Mouse (Mus musculus): Measurements from ENCODE around the gene Zbtb37. TPM values are rescaled to one million over a fixed set of nuclear protein-coding genes. Genes with fewer than 3 reads are reported as not detected.
A peak's percentile ranks its signal among the peaks of the same experiment; 100 is the strongest.

Zbtb37 gene
- polyA plus RNA-seq, 1 experiment from 2014 or later: 14.1 TPM

- peaks cover 54% of the 10 kb centered on the region for H3K36me3 ChIP-seq
- peak overlapping the region; percentile 41 for H3K27ac ChIP-seq
- no peaks in the 10 kb centered on the region for H3K27me3 ChIP-seq
- ATAC-seq: peak; percentile 34
- no peak overlapping the region for H3K4me2 ChIP-seq (replicated peaks)
- no peak overlapping the region for H3K4me3 ChIP-seq (replicated peaks)
- peaks cover 26% of the 10 kb centered on the region for H3K4me1 ChIP-seq (replicated peaks)
- WGBS: 11% methylated on average over 3 of the region's 3 CpGs
- H3K9ac ChIP-seq (replicated peaks): no peak overlapping the region
- H3K9me3 ChIP-seq: no peaks in the 10 kb centered on the region
Observed at GRCm38 (mm10) chr1:161039741-161040425, 5.2 kb upstream of the Zbtb37 start.

GRCm38 (mm10) chr1:161038968-161039721, 4.5 kb upstream of the Zbtb37 start:
- no peak for ATAC-seq
- Histone ChIP-seq H3K4me3 (replicated peaks) (no peak overlapping the region), H3K27ac (peak overlapping the region; percentile 41), H3K27me3 (no peaks in the 10 kb centered on the region), H3K4me1 (replicated peaks) (peaks cover 26% of the 10 kb centered on the region), H3K4me2 (replicated peaks) (no peak overlapping the region), H3K36me3 (peaks cover 47% of the 10 kb centered on the region), H3K9ac (replicated peaks) (no peak overlapping the region), H3K9me3 (no peaks in the 10 kb centered on the region)
- 10% methylated on average over 3 of the region's 3 CpGs for WGBS

- ATAC-seq: no peak
- H3K9ac ChIP-seq (replicated peaks): peak overlapping the region; percentile 54
- H3K36me3 ChIP-seq: peaks cover 39% of the 10 kb centered on the region
Observed at GRCm38 (mm10) chr1:161038004-161038403, 3.4 kb upstream of the Zbtb37 start.

GRCm38 (mm10) chr1:161037599-161037998, 3.0 kb upstream of the Zbtb37 start:
- H3K27me3 ChIP-seq: no peaks in the 10 kb centered on the region
- H3K4me3 ChIP-seq (replicated peaks): peak overlapping the region; percentile 31
- H3K4me1 ChIP-seq (replicated peaks): peaks cover 41% of the 10 kb centered on the region
- no peak for ATAC-seq
- H3K27ac ChIP-seq: peak overlapping the region; percentile 55
- WGBS: 24% methylated on average over 3 of the region's 3 CpGs
- H3K9me3 ChIP-seq: no peaks in the 10 kb centered on the region
- peaks cover 39% of the 10 kb centered on the region for H3K36me3 ChIP-seq
- peak overlapping the region; percentile 50 for H3K4me2 ChIP-seq (replicated peaks)
- peak overlapping the region; percentile 54 for H3K9ac ChIP-seq (replicated peaks)

More at GRCm38 (mm10) chr1:161038004-161038403, 3.4 kb upstream of the Zbtb37 start:
- WGBS: 33% methylated on average over 3 of the region's 3 CpGs
- Histone ChIP-seq H3K4me1 (replicated peaks) (peaks cover 37% of the 10 kb centered on the region), H3K4me2 (replicated peaks) (peak overlapping the region; percentile 50), H3K27ac (no peak overlapping the region; the same call in 1 of the 2 replicates), H3K27me3 (no peaks in the 10 kb centered on the region), H3K4me3 (replicated peaks) (peak overlapping the region; percentile 31), H3K9me3 (no peaks in the 10 kb centered on the region)

GRCm38 (mm10) chr1:161037026-161037425, 2.4 kb upstream of the Zbtb37 start:
- peak overlapping the region; percentile 88 for H3K4me3 ChIP-seq (replicated peaks)
- H3K27ac ChIP-seq: peak overlapping the region; percentile 90
- H3K4me2 ChIP-seq (replicated peaks): peak overlapping the region; percentile 71
- H3K36me3 ChIP-seq: peaks cover 44% of the 10 kb centered on the region
- 4% methylated on average over 1 of the region's 1 CpGs for WGBS
- H3K27me3 ChIP-seq: no peaks in the 10 kb centered on the region
- no peak for ATAC-seq
- peak overlapping the region; percentile 96 for H3K9ac ChIP-seq (replicated peaks)
- peaks cover 43% of the 10 kb centered on the region for H3K4me1 ChIP-seq (replicated peaks)
- H3K9me3 ChIP-seq: no peaks in the 10 kb centered on the region

DNA sequence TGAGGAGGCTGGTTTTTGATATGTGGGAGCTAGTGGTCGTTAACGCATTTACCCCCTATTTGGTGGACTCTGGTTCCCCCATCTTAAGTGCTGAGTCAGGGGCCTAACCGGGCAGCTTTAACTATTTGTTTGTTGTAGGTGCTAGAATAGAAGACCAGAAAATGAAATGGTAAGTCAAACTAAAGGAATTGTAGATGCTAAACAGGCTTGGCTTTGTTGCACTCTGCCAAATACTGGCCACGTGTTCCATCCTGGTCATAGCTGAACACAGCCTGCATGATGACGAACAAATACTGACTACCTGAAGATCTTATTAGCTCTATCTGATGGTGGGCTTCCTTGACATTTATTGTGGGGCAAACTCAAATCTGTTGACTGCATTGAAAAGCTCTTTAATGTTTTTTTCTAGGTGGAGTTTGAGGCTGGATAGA, 1.8 kb upstream of the Zbtb37 start:
- H3K4me2 ChIP-seq (replicated peaks): peak overlapping the region; percentile 71
- H3K27ac ChIP-seq: peak overlapping the region; percentile 90
- peaks cover 43% of the 10 kb centered on the region for H3K4me1 ChIP-seq (replicated peaks)
- H3K27me3 ChIP-seq: no peaks in the 10 kb centered on the region
- H3K4me3 ChIP-seq (replicated peaks): peak overlapping the region; percentile 88
- H3K9me3 ChIP-seq: no peaks in the 10 kb centered on the region
- H3K36me3 ChIP-seq: peaks cover 45% of the 10 kb centered on the region
- WGBS: 1% methylated on average over 5 of the region's 5 CpGs
- ATAC-seq: no peak
- peak overlapping the region; percentile 96 for H3K9ac ChIP-seq (replicated peaks)

DNA sequence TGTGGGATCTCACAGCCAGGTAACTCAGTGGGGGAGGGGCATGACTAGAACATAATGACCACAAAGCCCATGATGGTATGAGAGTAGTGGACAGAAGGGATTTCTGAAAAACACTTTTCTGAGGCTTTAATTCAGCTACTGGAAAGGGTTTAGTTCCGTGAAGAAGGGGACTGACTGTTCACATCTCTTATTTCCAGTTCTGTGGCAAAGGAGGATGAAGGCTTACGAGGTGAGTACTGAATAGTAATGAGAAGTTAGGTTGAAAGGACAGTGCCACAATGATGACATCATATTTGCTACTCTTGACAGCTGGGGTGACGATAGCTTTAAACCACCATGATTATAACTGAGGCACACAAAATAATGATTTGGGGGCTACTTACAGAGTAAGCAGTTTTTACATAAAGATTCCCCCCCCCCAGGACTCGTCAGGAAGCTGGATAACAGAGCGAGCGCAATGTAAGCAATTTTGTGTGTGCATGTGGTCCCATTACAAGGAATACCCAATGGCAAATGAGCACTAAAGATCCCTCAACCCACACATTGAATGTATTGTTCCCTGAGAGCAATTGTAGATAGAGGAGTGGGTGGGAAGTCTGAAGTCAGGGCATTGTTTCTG, 1.2 kb upstream of the Zbtb37 start:
- H3K36me3 ChIP-seq: peaks cover 50% of the 10 kb centered on the region

DNA sequence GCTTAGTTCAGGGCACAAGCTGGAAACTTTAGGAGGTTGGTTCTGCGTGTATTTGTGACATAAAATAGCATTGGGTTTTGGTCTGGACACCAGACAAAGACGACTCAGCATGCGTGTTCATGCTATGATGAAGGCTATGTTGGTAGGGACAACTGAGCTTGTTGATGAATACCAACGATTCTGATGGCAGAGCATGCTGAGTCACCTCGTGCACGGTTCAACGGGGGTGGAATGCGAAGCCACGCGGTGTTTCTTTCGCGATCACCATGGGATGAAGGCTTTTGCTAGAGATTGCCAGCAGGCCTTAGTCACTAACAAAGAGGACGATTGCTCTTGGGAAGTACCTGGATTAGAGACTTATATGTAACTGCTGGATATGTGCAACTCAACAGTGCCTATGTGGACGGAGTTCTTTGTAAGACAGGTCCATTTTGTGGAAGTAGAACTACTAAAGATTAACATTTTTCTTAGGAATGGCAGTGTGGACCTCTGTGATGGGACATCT, 684 bp upstream of the Zbtb37 start:
- Histone ChIP-seq H3K27me3 (no peaks in the 10 kb centered on the region), H3K9me3 (no peaks in the 10 kb centered on the region), H3K4me3 (replicated peaks) (peak overlapping the region; percentile 88), H3K36me3 (peaks cover 54% of the 10 kb centered on the region), H3K27ac (peak overlapping the region; percentile 90), H3K4me2 (replicated peaks) (peak overlapping the region; percentile 71), H3K4me1 (replicated peaks) (peaks cover 43% of the 10 kb centered on the region), H3K9ac (replicated peaks) (peak overlapping the region; percentile 96)
- under 1% methylated on average over 14 of the region's 14 CpGs for WGBS
- ATAC-seq: peak; percentile 62

More for the DNA sequence above, 1.2 kb upstream of the Zbtb37 start:
- no peak for ATAC-seq
- Histone ChIP-seq H3K4me2 (replicated peaks) (peak overlapping the region; percentile 71), H3K4me1 (replicated peaks) (peaks cover 43% of the 10 kb centered on the region), H3K27ac (peak overlapping the region; percentile 90), H3K4me3 (replicated peaks) (peak overlapping the region; percentile 88), H3K9me3 (no peaks in the 10 kb centered on the region), H3K27me3 (no peaks in the 10 kb centered on the region), H3K9ac (replicated peaks) (peak overlapping the region; percentile 96)
- 0% methylated on average over 6 of the region's 6 CpGs for WGBS

GRCm38 (mm10) chr1:161033856-161034434, 704 bp downstream of the Zbtb37 start:
- H3K36me3 ChIP-seq: peaks cover 54% of the 10 kb centered on the region
- H3K27me3 ChIP-seq: no peaks in the 10 kb centered on the region
- H3K27ac ChIP-seq: peak overlapping the region; percentile 90
- ATAC-seq: no peak
- peak overlapping the region; percentile 71 for H3K4me2 ChIP-seq (replicated peaks)
- H3K4me3 ChIP-seq (replicated peaks): peak overlapping the region; percentile 88
- H3K4me1 ChIP-seq (replicated peaks): peaks cover 37% of the 10 kb centered on the region
- peak overlapping the region; percentile 96 for H3K9ac ChIP-seq (replicated peaks)
- 2% methylated on average over 21 of the region's 21 CpGs for WGBS
- no peaks in the 10 kb centered on the region for H3K9me3 ChIP-seq

- peaks cover 26% of the 10 kb centered on the region for H3K4me1 ChIP-seq (replicated peaks)
- H3K4me3 ChIP-seq (replicated peaks): no peak overlapping the region
- peaks cover 38% of the 10 kb centered on the region for H3K36me3 ChIP-seq
- no peak overlapping the region for H3K4me2 ChIP-seq (replicated peaks)
- no peak overlapping the region for H3K27ac ChIP-seq
- H3K9me3 ChIP-seq: no peaks in the 10 kb centered on the region
- 91% methylated on average over 7 of the region's 7 CpGs for WGBS
- H3K27me3 ChIP-seq: no peaks in the 10 kb centered on the region
- no peak overlapping the region for H3K9ac ChIP-seq (replicated peaks)
- no peak for ATAC-seq
Observed at GRCm38 (mm10) chr1:161032345-161032744, 2.3 kb downstream of the Zbtb37 start.

DNA sequence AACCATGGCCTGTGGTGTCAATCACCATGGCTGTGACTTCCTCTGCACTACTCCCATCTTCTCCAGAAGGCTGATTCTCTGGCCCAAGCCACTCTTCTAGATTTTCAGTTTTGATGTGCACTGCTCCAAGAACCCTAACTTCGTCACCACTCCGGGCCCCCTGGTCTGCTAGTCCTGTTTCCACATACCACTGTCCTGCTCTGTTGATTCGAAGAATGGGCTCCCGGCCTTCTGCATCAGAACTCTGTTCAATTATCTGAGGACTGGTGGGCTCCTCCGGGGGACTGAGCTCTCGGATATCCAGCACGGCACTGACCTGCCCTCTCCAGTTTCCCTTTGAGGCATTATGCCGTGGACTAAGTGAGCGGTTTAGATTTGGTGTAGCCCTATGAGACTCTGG, 2.8 kb downstream of the Zbtb37 start:
- Histone ChIP-seq H3K9me3 (no peaks in the 10 kb centered on the region), H3K27ac (no peak overlapping the region), H3K9ac (replicated peaks) (no peak overlapping the region; the same call in 1 of the 2 replicates), H3K4me3 (replicated peaks) (no peak overlapping the region), H3K4me2 (replicated peaks) (no peak overlapping the region), H3K4me1 (replicated peaks) (peaks cover 23% of the 10 kb centered on the region), H3K36me3 (peaks cover 39% of the 10 kb centered on the region), H3K27me3 (no peaks in the 10 kb centered on the region)
- ATAC-seq: no peak
- 96% methylated on average over 9 of the region's 9 CpGs for WGBS
